Mouse (Mus musculus) urinary bladder, postnatal 36 days (tissue): ENCODE data around the gene Cbx6.
"Not testable (repeated sequence)": the region's sequence is repeated elsewhere in the genome, so short reads cannot be mapped to it uniquely, and the experiment has no call there.

Source experiments
- DNase-seq, 2 experiments: peaks; one replicate each; pipeline ENCODE4 v3.0.0; 2022; ENCODE audit warnings: low spot score in 2 of 2, mixed read lengths in 1 of 2

Cbx6 gene

GRCm38 (mm10) chr15:79830388-79830787 is 4.1 kb downstream of the Cbx6 start:
- peak; percentile 66 to 67 for DNase-seq

DNA sequence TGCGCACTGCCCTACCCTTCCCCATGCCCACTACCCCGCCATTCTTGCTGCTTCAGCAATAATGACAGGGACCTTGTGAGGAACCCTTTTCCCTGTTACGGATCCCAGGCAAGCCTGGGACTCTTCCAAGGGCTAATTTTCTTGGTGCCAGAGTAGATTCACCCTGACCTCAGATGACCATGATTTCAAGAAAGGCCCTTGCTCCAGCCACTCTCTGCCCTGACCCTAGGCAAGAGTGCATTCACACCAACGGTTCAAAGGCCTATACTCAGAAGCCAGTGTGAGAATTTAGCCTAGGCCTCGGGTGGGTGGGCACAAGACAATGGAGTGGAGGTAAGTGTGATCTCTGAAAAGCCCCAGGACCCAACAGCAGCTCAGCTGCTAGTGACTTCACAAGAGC is 5.1 kb downstream of the Cbx6 start:
- DNase-seq, result no peak

- DNase-seq, result no peak
Measured at GRCm38 (mm10) chr15:79828366-79829035, 6.0 kb downstream of the Cbx6 start.

DNA sequence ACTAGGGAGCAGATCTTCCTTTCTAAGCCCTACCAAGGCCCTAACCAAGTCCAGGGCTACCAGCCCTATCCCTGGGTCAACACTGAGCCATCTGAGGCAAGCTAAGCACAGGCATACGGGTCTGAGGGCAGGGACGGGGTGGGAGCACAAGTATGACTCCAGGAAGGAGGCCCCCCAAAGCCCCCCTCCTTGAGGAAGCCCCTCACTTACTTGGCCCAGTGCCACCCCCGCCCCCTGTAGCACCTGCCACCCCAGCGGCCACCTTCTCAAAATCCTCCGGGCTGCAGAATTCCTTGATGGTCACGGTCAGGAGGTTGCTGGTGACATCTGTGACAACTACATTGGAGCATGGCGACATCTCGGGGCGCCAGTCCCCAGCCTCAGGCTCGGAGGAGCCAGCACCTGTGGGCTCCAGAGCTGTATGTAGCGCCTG is 6.7 kb downstream of the Cbx6 start:
- no peak for DNase-seq

DNA sequence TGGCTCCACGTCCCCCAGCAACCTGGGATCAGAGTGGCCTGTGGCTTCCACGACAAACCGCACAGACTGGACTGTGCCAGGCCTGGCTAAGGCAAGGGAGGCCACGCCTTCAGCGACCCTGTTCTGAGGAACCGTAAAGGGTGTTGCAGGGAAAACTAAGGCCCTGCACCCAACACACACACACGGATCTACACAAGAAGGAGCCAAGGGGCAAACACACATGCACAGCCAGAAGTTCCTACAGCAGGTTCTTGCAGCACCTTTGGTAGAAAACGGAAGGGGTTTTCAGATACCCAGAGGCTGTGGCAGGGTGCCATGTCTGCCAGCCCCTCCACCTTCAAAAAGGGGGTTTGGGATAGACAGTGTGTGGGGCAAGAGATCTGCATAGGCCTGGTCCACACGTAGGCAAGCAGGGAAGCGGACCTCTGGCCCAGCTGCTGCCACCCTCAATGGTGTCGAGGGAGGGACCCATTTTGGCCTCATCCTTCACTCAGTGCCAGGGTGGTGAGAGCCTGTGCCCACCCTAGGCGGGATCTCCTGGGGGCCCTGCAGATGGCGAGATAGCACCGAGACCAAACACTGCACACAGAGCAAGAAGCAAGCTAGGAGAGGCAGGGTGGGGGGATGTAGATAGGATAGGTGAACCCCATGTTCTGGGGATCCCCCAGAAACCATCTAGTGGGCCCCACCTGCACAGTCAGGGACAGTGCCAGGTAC is 7.3 kb downstream of the Cbx6 start:
- no peak for DNase-seq

DNA sequence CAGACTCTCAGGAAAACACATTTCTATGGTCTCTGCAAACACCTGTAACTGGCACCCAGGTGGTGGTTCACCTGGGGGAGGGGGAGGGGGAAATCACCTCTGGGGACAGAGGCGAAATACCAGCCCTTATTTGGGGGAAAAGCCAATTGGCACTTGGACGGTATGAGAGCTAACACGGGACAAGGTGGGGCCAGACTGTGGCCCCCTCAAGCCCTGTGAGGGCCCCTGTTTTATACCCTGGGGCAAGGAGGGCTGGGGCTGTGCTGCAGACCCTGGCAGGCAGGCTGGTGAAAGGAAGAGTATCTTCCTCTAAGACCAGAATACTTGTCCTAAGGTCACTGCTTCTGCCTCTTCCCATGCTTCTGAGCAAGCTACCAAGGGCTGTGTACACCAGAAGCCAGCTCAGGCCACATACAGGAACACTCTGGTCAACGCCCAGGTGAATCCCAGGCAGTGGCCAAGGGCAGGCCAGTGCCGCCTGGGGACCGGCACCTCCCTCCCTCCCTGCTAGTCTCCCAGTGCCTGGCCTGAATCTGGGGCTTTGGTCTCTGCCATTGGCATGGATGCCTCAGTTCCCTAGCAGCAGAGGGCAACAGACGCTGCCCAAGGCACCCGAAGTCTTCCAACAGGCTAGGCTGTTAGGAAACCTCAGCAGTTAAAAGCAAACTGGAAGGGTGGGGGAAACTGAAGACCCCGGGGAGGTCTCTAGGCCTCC is 8.1 kb downstream of the Cbx6 start:
- no peak for DNase-seq

DNA sequence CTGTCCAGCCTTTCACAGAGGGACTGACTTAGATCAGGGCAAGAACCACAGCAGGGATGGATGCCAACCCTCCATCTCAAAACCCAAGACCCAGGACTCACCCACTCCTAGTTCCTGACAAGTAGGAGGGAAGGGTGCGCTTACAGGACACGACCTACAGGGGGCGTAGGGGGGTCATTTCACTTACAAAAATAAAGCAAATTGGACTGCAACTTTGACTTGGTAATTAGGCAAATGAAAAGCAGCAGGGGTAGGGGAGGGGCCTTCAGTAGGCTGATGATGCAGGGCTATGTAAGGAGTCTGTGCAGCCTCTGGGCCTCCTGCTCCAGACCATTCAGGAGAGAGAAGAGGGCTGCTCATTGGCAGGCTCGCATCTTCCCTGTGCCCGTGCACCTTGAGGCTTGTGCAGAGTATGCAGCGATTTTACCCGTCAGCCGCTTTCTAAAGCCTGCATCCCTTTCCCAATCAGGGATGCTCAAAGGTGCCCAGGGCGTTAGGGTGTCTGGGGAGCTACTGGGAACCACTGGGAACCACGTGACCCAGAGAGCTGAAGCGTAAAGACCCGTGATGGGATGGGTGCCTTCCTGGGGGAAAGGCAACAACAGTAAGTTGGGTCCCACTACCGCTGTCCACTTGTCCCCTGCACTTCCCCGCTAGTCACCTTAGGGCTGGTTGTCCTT is 9.2 kb downstream of the Cbx6 start:
- no peak for DNase-seq

DNA sequence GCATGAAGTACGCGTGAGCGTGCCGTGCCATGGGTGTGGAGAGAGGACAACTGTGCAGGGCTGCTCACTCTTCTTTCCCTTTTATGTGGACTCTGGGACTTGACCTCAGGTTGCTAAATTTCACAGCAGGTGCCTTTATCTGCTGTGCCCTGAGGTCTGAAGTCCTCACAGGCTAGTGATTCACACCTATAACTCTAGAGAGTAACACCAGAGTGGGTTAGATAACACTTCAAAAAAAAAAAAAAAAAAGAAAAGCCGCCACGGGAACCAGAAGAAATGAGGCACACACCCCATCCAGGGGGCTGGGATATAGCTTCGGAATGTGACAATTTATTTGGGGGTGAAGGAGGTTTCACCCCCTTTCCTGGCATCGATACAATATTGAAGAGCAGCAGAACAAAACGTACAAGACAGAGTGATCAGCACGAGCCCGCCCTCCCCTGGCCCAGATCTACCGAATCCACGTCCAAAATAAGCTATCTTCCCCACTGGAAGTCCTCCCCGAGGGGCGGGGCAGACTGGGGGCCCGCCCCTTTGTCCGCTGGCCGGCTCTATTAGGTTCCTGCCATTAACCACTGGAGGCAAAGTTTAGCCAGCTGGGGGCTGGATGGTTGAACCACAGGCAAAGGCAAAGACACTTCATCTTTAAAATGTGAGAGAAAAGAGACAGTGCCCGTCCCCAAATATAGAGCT is 10.8 kb downstream of the Cbx6 start:
- peak; percentile 38 to 75 for DNase-seq

DNA sequence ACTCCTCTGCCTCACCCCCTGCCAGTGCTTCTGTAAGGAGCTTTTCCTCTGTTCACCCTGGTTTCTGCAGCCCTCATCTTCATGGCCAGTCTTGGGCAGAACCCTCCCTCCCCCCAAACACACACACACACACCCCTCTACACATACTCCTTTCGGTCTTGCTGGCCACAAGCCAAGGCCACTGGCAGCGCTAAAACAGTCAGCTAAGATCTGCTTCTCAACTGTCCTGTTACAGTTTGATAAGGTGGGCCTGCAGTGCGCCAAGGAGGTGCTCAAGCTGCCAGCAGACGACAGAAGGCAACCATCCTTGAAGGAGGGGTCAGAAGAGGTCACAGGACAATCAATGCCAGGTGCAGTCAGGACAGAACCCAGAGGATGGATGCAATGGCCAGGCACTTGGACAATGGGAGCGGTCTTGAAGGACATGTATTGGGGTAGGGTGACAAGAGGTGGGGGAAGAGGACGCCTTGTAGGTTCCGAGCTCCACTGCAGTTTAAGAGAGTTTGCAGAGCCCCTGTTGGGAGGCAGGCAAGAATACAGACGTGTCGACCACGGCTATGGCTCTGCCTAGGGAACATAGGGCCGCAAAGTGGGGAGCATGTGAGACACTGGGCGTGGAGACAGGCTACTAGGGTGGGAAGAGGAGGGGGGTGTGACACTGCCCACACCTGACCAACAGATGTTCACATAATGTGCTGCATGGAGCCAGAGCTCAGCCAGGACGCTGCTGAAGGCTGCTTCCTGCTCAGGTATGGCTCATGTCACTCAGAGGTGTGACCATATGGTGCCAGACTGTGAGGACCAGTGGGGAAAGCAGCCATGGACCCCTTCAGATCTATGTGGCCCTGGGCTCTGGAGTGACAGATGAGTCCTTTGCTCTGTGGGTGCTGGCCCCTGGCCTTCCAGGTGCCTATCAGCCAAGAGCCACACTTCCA is 12.0 kb downstream of the Cbx6 start:
- DNase-seq, result no peak

DNA sequence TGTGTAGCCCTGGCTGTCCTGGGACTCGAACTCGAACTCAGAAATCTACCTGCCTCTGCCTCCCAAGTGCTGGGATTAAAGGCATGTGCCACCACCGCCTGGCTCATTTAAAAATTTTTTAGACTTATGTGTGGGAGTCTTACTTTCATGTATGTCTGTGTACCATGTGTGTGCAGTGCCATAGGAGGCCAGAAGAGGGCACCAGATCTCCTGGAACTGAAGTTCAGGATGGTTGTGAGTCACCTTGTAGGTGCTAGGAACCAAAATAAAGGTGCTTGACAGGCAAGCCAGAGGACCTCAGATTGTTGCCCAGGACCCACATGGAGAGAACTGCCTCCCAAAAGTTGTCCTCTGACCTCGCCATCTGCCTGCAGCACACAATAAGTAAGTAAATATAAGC is 16.2 kb downstream of the Cbx6 start:
- no peak for DNase-seq

GRCm38 (mm10) chr15:79813666-79814258 is 20.7 kb downstream of the Cbx6 start:
- DNase-seq, result no peak

GRCm38 (mm10) chr15:79812840-79813239 is 21.6 kb downstream of the Cbx6 start:
- not testable (repeated sequence) for DNase-seq

GRCm38 (mm10) chr15:79810997-79811396 is 23.5 kb downstream of the Cbx6 start:
- DNase-seq, result no peak

- DNase-seq, result no peak
Measured at GRCm38 (mm10) chr15:79810061-79810460, 24.4 kb downstream of the Cbx6 start.

DNA sequence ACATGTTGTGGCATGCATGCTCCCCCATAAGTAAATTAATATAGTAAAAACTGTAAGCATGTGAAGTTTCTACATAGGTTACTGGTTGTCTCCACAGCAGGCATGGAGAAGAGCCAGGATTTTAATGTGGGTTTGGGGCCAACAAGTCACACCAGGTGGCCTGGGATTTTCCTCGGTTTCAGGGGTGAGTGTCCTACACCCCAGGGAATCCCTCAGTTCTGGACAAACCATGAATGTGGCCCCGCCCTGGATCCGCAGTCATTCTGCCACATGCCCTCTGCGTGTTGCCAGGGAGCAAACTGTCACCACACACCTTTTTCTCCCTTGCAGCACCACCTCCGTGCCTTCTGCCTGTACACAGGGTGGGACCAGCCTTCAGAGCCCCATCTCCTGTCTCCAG is 25.8 kb downstream of the Cbx6 start:
- DNase-seq, result no peak

DNA sequence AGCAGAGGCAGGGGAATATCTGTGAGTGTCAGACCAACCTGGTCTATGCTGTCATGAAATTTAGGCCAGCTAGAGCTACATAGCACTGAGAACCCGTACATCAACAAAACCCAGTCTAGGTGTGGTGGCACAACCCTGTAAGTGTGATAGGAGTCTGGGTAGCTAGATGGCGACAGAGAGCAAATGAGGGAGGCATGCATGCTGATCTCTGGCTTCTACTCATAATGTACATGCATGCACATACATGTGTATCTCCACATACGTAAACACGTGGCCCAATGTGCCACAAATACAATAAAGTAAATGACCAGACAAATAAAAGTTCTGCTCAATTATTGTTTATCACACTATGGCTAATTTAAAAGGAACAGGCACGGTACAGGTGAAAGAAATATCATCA is 26.4 kb downstream of the Cbx6 start:
- DNase-seq, result no peak

DNA sequence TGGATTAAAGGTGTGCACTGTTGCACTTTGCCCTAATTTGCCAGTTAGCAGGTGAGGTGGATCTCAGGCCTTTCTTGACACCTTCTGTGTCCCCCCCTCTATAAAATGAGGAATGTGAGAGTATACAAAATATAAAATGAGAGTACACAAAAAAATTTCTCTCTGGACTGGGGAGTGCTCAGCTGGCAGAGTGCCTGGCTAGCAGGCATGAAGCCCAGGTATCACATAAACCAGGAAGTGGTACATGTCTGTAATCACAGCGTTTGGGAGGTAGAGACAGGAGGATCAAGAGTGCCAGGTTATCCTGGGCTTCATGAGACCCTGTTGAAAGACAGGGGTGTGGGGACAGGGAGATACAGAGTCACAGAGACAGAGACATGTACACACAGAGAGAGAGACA is 27.4 kb downstream of the Cbx6 start:
- no peak for DNase-seq

DNA sequence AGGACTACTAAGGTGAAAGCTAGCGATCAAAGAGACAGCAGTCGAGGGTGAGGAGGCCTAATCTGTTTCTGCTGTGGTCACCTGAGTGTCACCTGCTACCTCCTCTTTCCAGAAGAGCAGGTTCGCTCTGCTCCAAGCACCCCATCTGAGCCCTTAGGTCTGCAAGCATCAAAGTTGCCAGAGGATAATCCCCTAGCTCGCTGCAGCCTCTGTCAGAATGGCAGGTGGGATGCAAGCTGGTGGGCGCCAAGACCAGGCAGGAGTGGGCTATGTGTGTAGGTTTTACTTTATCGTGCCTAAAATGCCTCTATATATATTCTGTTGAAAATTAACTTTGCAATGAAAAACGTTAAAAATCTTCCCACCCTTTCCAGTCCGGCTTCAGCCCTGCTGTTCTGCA is 29.2 kb downstream of the Cbx6 start:
- DNase-seq, result no peak

DNA sequence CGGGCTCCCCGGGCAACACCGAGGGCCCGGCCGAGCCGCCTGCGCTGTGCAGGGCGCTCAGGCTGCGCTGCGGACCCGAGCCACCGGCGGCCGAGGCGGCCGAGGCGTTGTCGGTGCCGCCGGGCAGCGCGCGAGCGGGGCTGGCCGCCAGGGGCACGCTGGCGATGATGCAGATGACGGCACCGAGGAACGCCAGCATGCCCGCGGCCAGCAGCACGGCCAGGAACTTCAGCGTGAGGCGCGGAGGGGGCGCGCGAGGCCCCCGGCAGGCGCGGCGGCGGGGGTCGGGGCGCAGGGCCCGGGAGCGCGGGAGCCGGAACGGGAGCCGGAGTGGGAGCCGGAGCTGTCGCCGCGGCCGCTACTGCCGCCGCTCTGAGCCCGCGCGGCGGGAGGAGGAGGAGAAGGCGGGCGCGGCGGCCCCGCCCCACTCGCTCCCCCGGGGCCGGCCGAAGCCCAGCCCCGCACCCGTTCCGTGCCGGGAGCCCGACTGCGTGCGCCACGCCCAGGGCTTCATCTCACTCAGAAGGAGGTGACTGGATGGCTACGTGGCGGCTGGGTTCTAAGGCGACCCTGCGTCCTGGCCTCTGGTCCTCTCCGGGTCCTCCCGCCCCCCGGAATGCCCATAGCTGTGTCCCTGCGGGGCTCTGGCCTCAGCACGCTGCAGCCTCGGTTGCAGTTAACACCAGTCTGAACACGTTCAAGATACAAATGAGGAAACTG is 30.0 kb downstream of the Cbx6 start, which contains the start of gene Nptxr:
Gene Nptxr (minus strand): TSS at position 415 of the 720 bp plus-strand sequence.
- DNase-seq, result peak; percentile 39 to 41
